Mouse (Mus musculus) cerebellum, adult 11-12 months (tissue): Measurements from ENCODE around the gene Zfp503.

Experiments used
- DNase-seq: peaks from one replicate; pipeline ENCODE4 v3.0.0; 2022

The Zfp503 gene

DNA sequence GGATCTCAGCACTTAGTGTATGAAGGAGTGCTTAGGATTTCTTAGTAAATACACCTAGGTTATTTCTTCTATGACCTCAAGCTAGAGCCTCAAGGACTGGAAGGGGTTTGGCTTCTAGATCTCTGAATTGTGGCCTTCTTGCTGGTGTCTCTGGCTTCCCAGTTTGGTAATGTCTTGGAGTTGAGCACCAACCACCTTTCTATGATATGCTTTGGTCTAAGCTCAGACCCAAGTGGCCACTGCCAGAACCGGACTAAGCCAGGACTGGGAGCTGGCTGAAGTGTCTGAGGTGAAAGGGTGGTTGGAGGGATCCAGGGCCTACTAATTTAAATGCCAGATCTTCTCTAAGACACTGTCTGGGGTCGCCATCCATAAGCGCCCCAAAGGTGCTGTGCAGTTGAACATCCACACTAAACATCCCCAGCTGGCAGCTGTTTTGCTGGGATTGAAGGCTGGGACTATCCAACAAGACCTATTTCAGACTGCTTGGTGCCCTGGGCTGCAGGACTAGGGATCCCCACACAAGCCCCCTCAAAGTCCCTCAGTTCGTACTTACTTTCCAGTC is 3.0 kb upstream of the Zfp503 start:
- no peak for DNase-seq

DNA sequence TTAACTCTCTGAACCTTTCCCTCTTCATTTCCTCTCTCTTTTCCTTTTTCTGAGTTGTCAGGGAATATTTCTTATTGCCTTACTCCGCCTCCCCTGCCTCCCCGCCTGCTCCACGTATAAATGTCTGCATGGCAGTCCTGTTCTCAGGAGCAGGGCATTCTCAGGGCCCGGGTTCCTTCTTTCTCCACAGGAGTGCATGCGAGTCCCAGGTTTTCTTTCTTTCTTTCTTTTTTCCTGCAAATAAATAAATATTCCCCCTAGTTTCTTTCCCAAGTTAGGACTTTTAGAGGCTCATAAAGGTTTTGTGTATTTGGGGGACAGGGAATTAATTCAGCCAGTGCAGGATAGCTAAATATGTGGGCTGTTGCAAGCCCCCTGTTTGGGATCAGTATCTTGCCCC is 2.5 kb upstream of the Zfp503 start:
- DNase-seq = no peak

DNA sequence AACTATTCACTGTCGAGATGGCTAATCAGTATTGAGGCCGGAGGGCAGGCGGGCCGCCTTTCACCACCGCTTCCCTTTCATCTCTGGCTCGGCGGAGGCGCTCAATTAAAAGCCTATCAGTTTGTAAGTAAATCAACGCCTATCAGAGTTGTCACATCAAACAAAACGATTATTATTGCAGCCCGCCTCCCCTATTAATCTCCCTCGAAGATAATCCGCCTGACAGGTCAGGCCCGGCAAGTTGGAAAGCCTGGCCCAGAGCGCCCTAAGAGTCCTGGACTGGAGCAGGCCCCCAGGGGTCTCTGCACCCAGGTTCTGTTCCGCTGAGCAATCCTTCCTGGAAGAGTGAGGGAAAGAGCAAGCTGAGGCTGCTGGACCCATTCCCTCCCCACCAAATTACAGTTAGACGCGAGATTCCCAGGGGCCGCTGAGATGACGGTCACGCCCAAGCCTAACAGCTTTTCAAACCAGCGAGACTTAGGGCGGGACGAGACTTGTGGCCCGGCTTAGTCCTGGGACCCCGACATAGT is 1.9 kb upstream of the Zfp503 start:
- DNase-seq = no peak

DNA sequence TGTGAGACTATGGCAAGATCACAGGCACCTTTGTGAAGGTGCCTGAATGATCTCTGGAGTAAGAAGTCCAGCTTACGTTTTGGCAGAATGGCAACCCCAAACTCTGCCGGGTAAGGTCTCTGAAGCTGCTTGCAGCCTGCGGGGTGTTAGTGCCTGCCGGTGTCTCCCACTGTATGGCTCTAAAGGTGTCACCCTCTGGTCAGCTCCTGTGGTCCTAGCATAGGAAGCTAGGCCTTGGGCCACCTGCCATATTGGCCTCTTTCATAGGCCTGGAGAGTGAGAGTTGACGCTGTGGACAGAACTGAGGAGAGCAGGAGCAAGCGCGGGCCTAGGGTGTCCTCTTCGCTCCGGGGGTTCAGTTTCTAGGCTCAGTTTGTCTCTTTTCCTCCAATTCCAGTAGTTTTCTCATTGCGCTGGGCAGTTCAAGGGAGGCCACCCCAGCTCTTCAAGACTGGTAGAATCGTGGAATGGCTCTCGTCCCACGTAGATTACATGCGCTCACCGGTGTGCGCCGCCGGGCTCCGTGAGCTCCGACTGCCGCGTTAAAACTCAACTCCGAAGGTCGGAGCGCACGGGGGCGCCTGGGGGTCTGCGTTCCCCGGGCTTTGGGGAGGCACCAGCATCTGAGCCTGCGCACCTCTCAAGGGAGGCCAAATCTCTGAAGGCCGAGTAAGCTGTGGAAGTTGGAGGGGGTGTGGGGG is 1.1 kb upstream of the Zfp503 start:
- DNase-seq = no peak

DNA sequence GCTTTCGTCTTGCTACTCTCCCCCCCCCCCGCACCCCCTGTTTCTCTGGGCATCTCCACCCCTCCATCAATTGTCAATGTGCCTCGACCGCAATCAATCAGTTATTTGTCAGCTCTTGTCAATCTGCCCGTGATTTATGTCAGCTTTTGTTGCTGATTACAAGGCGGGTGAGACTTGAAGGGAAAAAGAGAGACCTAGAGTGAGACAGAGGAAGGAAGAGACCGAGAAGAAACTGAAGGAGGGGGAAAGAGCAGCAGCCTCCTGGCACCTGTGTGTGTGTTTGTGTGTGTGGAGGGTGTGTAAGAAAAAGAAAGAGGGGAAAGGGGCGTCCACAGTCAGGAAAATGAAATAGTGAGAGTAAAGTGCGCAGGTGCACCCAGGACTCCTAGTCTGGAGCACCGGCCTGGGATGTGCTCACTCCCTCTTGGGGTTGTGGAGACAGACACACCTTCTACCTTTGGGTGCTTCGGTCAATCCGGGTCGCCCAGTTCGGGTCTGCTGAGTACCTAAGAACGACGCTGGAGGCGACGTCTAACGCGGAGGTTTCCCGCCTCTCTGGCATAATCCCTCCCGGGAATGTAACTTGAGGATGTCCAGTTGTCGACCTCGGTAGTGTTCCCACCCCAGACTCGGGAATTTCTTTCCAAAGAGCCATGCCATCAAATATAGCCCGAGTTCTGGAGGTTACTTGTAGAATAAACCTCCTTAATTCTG is 667 bp downstream of the Zfp503 start:
- DNase-seq = no peak

DNA sequence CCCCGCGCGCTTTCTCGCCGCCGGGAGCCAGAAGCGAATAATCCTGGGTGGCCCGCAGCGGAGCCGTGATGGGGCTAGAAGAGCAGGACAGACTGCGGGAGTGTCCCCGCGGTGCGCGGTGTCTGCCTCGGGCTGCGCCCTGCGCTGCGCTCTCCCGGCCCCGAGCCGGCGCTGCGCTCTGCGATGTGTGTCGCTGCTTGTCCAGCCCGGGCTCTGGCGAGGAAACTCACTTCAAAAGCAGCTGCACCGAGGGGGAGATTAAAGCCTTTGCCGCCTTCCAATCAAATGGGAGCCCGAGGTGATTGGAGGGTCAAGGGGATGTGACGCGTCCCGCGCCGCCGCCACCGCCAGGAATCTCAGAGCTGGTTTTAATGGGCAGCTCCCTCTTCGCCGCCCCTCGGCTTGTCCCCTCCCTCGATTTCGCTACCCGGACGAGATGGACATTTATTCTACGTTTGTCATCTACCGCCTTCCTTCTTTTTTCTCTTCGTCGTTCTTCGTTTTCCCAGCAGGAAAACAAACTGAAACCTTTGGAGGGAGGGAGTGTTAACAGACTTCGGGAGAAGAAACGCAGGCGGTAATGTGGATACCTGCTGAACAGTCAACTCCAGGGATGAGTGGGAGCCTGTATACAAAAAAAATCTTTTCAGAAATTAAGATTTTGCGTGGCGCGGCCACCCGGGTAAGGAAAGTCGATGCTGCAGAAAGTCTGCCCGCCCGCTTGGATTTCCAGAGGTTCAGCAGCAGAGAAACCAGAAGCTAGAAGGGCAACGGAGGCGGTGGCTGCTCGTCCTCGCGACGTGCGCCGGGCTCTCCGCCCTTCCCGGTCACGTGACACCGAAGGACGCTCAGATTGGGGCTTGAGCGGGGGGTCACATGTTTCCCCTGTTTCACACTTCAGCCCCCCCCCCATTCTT is 1.5 kb downstream of the Zfp503 start:
- DNase-seq = peak; percentile 81

DNA sequence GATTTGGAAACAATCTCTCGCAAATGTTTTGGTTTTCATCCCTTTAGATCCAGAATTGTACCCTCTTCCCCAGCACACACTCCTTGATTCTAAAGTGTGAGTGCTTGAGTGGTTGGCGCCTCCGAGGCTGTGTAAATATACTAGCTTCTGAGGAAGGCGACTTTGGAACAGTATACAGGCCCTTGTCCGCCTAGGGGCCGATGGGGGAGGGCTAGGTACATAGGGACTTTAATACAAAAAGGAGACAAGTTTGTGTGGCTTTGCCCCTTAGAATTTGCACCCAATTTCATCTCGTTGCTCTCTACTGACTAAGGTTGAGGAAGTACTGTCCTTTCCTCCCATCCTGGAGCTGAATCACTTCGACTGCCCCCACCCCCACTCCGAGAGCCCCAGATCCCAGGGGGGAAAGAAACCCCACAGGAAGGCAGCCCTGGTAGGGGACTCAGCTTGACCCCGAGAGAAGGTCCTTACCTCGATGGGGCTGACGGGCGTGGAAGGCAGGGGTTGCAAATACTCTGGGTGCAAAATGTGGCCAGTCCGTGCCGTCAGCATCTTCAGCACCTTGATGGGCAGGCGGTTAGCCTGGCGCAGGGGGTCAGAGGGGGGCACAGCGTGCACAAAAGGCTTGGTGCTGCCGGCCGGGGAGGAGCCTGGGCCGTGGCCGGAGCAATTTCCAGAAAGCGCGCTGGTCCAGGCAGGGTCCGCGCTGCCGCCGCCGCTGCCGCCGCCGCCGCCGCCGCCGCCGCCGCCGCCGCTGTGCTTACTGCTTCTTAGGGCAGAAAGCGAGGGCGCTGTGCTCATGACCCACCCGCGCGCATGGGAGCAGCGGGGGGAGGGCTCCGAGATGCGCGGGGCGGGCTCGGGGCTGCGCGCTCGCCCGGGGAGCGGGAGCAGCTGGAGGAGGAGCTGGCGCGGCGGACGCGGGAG is 2.4 kb downstream of the Zfp503 start:
- peak; percentile 27 for DNase-seq

DNA sequence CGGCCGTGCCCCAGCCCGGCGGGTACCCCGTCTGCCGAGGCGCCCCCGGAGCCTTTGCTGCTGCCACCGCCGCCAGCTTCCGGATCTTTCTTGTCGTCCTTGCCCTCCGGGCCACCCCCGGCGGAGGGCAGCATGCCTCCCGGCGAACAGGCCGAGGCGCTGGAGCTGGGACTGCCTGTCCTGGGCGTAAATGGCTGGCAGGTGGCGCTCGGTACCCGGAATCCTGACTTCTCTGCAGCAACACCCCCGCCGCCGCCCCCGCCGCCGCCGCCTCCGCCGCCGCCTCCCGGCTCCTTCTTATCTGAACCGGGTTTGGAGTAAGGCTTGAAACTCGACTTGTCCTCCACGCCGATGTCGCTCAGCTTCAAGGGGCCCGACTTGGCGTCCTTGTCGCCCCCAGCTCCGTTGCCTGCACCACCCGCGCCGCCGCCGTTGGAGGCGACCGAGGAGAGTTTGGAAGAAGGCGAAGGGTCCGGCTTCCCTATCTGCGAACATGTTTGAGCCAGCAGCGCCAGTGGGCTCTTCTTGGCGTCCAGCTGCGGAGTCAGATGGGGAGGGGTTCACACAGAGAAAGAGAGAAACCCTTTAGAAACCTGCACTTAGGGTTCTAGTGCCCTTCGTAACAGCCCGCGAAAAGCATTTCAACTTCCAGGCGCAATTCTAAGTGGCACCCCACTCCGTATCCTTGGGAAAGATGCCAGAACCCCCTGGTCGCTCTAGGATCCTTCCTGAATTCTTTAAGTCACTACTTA is 3.2 kb downstream of the Zfp503 start:
- DNase-seq = peak; percentile 63

DNA sequence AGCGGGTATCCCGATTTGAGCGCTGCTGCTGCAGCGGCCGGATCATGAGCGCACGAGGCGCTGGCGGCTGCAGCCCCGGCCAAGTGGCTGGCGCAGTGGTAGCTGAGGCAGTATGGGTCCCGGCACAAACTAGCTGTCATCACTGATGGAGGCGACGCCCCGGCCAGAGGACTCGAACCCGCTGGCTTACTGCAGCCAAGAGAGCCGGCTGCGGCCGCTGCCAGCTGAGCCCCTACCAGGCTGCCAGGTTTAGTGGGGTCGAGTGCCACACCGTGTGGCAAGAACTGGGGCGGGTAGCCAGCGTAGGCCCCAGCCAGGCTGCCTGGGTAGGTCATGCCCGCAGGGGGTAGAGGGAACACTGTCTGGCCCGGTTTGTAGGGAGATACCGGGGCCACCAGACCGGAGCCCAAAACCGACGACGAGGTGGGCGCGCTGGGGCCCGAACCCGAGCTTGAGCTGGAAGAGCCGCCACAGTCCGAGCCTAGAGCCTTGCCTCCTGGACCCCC is 3.9 kb downstream of the Zfp503 start:
- DNase-seq = peak; percentile 31

DNA sequence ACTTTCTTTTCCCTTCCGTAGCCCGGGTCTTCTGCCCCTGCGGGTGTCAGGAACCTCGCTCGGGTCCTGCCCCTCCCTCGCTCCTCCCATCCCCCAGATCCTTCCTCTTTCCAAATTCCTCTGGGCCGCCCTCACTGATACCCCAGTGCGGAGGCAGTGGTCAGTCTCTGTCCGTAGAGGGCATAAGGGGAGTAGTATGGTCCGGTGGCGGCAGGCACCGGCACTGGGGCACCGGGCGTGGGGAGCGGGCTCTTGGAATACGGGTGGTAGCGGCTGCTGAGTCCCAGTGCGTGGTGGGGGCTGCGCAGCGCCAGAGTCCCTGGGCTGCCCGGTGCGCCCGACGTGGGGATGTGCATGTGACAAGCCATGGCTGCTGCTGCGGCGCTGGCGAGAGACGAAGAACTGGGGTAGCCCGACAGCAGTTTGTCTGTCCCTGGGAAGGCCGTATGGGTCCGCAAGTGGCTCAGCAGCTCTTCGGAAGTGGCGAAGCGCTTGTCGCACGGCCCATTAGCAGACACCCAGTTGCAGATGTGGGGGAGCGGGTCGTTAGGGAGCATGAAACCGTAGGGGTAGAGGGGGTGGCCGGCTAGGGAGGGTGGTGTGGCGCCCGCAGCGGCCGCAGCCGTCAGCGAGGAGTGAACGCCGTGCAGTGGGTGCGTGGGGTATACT is 4.5 kb downstream of the Zfp503 start:
- peak; percentile 17 for DNase-seq

DNA sequence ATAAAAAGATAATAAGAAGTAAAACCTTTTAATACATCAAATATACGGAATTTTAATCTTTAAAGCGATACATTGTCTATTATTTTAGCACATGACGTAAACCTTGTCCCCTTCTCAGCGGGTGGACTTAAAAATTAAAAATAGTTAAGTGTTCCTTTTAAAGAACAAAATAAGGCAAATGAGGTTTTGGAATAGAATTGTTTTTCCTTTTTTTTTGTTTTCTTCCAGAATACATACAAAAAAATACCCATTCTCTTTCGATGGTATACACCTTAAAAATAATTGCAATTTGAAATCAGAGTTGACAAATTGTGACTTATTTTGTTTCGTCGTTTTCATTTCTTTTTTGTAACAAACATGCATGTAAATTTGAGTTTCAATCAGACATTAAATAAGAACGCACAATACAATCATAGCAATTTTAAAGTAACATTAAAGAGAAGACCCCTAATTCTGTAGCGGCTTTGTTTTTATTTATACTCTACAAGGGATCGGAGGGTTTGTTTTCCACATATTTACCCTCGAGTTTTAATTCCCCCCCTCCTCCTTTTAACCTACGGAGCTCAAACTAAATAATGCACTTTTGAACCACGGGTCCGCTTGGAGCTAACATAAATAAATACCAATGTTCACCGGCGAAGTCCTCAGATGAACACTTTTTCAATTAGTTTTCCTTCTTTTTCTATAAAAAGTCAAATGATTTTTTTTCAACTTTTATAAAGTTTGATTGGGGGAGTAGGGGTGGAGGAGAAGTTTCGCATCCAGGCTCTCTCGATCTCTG is 5.3 kb downstream of the Zfp503 start:
- no peak for DNase-seq

DNA sequence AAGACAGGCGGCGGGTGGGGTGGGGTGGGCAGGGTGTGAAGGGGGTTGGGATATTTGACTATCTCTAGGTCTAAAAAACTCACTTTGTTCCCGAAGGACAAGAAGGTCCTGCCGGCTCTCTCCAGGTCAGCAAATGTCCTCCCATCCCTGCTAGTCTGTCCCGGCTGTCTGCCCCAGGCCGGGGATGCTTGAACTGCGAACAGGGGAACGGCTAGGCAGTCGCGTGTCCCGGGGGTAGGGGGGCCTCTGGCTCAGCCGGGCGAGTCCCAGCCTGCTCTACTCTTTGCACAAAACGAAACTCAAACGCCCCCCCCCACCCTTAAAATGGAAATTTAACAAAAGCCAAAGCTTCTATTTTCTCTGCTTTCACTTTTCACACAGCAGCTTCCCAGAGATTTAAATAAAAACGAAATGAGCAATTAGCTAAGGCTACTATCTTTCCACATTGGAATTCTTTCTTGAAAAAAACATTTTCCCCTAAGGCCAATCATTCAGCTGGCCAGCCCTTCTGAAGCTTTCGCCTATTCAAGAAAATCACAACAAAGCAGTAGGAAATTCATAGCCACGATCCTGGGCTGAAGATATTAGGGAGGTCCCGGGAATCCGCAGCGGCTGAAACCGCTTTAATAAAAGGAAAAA is 6.0 kb downstream of the Zfp503 start:
- DNase-seq = no peak

DNA sequence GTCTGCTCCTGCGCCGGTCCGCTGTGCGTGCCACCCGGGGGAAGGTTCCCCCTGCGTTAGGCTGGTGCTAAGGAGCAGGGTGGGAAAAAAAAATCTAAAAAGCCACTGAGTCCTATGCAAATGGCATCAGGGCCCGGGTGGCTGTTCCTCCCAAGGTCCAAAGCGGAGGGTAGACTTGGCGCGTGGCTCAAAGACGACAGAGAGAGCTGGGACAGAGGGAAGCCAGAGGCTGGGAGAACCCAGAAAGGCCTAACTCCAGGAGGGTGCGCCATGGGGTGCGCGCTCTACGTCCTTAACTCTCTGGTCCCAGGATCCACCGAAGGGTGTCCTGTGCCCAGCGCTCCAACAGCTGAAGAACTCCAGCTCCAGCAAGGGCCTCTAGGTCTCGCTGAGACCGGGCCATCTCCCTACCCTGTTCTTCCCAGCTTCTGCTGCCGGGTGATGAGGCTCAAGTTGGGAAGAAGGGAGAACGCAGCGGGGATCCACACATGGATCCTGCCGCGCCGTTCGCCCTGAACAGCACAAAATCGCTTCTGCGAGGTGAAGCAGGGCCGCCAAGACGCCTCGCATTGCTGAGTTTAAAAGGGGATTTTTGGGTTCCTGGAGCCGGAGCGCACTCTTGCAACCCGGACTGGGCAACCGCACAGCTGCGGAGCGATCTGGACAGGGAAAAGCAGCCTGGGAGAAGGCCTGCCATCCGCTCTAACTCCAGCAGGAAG is 6.7 kb downstream of the Zfp503 start:
- DNase-seq = no peak

DNA sequence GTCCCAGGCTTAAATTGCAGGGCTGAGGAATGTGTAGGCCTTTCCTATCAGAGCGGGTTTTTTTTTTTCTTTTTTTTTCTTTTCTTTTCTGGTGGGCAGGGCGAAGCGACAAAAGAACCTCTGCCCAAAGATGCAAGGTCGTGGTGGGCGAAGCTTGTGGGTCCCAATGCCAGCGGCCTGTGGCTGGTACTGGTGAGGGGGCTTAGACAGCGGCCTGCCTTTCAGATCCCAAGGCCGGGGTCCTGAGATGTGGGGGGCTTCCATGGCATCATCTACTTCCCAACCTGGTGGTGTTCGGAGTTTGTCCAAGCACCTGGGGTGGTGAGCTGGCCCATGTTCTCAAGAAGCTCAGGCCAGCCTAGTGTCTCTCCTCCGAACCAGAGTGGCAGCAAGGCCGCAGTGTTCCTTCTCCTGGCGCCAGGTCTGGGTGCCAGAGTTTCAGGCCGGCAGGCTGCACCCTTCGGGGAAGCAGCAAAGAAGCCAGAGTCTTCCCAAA is 7.3 kb downstream of the Zfp503 start:
- no peak for DNase-seq

DNA sequence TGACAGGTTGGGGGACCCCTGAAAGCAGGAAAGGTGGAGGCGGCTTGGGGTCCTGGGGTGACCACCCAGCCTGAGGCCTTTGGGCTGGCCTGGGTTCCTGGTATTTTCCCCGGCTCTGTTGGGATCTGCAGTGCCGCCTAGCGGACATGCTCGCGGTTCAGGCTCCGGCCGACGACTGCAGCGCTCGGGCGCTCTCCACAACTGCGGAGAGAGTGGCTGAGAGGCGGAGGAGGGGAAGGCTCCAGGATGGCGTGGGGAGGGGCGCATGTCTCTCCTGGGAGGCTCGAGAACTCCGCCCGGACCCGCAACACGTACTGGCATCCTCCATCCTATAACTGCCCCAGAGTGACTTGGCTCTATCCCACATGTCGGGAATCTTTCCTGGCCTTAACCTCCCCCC is 7.9 kb downstream of the Zfp503 start:
- DNase-seq = no peak

DNA sequence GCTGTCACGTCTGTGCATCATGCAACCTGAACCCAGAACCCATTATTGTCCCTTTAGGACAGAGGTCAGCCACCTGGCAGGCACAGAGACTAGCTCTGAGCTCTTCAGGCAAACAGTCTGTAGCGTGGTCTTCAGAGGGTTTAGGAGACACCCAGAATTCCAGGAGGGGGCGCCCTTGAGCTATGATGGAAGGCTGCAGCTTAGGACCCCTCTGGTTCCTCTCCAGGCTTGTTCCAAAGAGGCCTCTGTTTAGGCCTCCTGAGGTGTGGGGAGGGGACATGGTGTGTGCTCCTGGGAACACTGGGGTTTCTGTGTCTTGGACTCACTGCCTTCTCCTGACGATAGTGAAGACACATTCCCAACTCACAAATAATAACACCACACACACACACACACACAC is 20.4 kb downstream of the Zfp503 start:
- DNase-seq = peak; percentile 9

DNA sequence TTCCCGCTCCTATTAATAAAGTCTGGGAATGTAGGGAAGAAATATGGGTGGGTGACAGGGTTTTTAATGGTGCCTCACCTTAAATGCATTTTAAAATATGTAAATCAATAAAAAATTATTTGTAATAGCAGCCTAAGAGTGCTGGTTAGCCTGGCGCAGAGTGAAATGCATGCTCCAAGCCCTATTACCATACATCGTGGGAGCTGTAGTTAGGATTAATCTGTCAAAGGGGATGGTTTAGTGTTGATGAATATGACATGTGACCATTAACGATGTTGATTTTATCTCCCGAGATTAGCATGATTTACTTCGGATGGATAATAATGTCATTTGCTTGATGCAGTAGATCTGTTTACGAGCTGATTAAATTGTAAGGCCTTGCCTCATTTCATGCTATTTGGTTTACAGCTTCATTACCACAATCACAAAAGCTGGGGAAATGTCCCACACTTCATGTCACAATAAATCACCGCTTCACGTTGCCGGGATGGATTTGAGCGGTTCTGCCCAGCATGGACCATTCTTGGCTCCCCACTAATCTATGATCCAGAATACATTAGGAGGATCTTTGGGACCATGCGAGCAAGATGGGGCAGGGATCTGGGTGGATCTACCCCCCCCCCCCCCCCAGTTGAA is 21.9 kb downstream of the Zfp503 start:
- DNase-seq = no peak

DNA sequence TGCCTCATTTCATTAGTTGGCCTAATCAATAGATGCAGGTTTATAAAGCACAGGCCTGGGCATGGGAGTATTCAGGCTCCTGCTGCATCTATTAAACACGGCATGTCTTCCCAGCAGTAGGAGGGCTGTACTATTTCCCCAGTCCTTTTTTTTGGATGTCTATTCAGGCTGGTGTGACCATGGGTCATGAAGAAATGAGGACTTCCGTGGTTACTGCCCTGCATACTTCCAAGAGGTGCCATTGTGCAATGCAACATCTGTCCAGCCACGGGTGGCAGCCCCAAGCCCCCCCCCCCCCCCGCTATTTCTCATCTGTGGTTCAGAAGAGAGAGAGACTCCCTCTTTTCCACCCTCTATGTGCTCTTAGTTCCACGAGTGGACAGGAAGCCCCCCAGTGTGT is 23.1 kb downstream of the Zfp503 start:
- DNase-seq = no peak
